Mouse (Mus musculus) bone marrow, adult 2 months (tissue): ENCODE measurements around the gene Dhx37. TPM values are rescaled to one million over a fixed set of nuclear protein-coding genes. Genes with fewer than 3 reads are reported as not detected.

ENCODE experiments used
- H3K27ac ChIP-seq: fragments of 200-500 bp; 2 replicates; pipeline ENCODE4 v1.5.1; 2012; ENCODE audit warnings: low read depth, mild to moderate bottlenecking, control low read depth, inconsistent platforms, low read length; ENCODE audit not compliant: control insufficient read depth, poor library complexity, insufficient read depth
- H3K4me1 ChIP-seq: fragments of 200-500 bp; 2 replicates; pipeline ENCODE4 v1.6.1; 2011; ENCODE audit warnings: low read length; ENCODE audit not compliant: control insufficient read depth, insufficient read depth
- H3K4me3 ChIP-seq: fragments of 200-500 bp; replicated peaks from 2 replicates; pipeline ENCODE3; 2011; ENCODE audit warnings: mild to moderate bottlenecking, low read depth, low read length, control low read depth; ENCODE audit not compliant: control insufficient read depth
- CTCF ChIP-seq: fragments of 200-500 bp; IDR thresholded peaks from 2 replicates; pipeline ENCODE4 v1.5.1; 2011; ENCODE audit warnings: low read length, control low read depth; ENCODE audit not compliant: control insufficient read depth, insufficient read depth
- POLR2A ChIP-seq: fragments of 200-500 bp; IDR thresholded peaks from 2 replicates; pipeline ENCODE4 v1.6.1; 2011; ENCODE audit warnings: low read depth, mild to moderate bottlenecking, control low read depth, low read length, borderline replicate concordance; ENCODE audit not compliant: control insufficient read depth
- WGBS: fragments of 180-500 bp; shearing (Covaris S2); methylation state at CpG from one replicate; pipeline ENCODE4 v1.1.7; 2018; 5-methylcytosine and 5-hydroxymethylcytosine counted together
- polyA plus RNA-seq: library from polyadenylated mRNA; stranded (reverse); fragments of >200 nt; gene quantifications from 2 replicates; pipeline ENCODE4 v1.2.4, GENCODE M21; 2011; ENCODE audit warnings: low replicate concordance; ENCODE audit not compliant: missing spikeins, insufficient read depth, insufficient read length

Gene Dhx37
- polyA plus RNA-seq, 1 experiment: 36.6 TPM

GRCm38 (mm10) chr5:125375871-125376270 lies 58.0 kb downstream of the Dhx37 start:
- no peak overlapping the region for H3K4me3 ChIP-seq
- TF ChIP-seq POLR2A (no peak), CTCF (no peak)
- WGBS: 50% methylated on average over 2 of the region's 2 CpGs
- H3K4me1 ChIP-seq: no peaks in the 10 kb centered on the region
- no peak overlapping the region; the same call in 1 of the 2 replicates for H3K27ac ChIP-seq

- peaks cover 3% of the 10 kb centered on the region; the same call in 1 of the 2 replicates for H3K4me1 ChIP-seq
- H3K4me3 ChIP-seq: no peak overlapping the region
- WGBS: 79% methylated on average over 4 of the region's 4 CpGs
- no peak for TF ChIP-seq CTCF
- TF ChIP-seq POLR2A: no peak
- no peak overlapping the region for H3K27ac ChIP-seq
These were observed 61.9 kb downstream of the Dhx37 start for GRCm38 (mm10) chr5:125372027-125372426.

GRCm38 (mm10) chr5:125370950-125371693 lies 62.8 kb downstream of the Dhx37 start:
- WGBS: 79% methylated on average over 7 of the region's 7 CpGs
- H3K4me1 ChIP-seq: peaks cover 3% of the 10 kb centered on the region; the same call in 1 of the 2 replicates
- peak; percentile 10; the same call in 1 of the 2 replicates for TF ChIP-seq CTCF
- TF ChIP-seq POLR2A: no peak

GRCm38 (mm10) chr5:125368568-125368967 lies 65.4 kb downstream of the Dhx37 start:
- WGBS: 2% methylated on average over 4 of the region's 4 CpGs
- H3K4me3 ChIP-seq: no peak overlapping the region
- no peak overlapping the region for H3K27ac ChIP-seq
- TF ChIP-seq CTCF (peak; percentile 63), POLR2A (no peak)
- peaks cover 3% of the 10 kb centered on the region; the same call in 1 of the 2 replicates for H3K4me1 ChIP-seq

More at GRCm38 (mm10) chr5:125370950-125371693, 62.8 kb downstream of the Dhx37 start:
- no peak overlapping the region for H3K27ac ChIP-seq
- H3K4me3 ChIP-seq: no peak overlapping the region

- 43% methylated on average over 5 of the region's 5 CpGs for WGBS
- no peak for TF ChIP-seq POLR2A
- no peak for TF ChIP-seq CTCF
- Histone ChIP-seq H3K27ac (no peak overlapping the region), H3K4me1 (peaks cover 3% of the 10 kb centered on the region; the same call in 1 of the 2 replicates), H3K4me3 (no peak overlapping the region)
These were observed 65.8 kb downstream of the Dhx37 start for GRCm38 (mm10) chr5:125368156-125368555.

- peaks cover 3% of the 10 kb centered on the region; the same call in 1 of the 2 replicates for H3K4me1 ChIP-seq
- H3K4me3 ChIP-seq: no peak overlapping the region
- no peak for TF ChIP-seq CTCF
- no peak for TF ChIP-seq POLR2A
- WGBS: 75% methylated on average over 4 of the region's 4 CpGs
- no peak overlapping the region for H3K27ac ChIP-seq
These were observed 69.0 kb downstream of the Dhx37 start for GRCm38 (mm10) chr5:125364851-125365429.

GRCm38 (mm10) chr5:125363894-125364293 lies 70.0 kb downstream of the Dhx37 start:
- Histone ChIP-seq H3K27ac (no peak overlapping the region), H3K4me3 (no peak overlapping the region), H3K4me1 (peaks cover 3% of the 10 kb centered on the region; the same call in 1 of the 2 replicates)
- TF ChIP-seq CTCF: no peak
- 41% methylated on average over 7 of the region's 7 CpGs for WGBS

Other genes starting within 250 kb of the Dhx37 start
- 24.6 and 26.9 TPM in 2 replicates for gene Scarb1, start 93.0 kb downstream of the Dhx37 start, polyA plus RNA-seq
- not detected in 2 replicates for gene Gm10382, start 44.8 kb downstream of the Dhx37 start, polyA plus RNA-seq
- gene Ubc, start 43.9 kb downstream of the Dhx37 start, polyA plus RNA-seq: 98.4 and 168 TPM in 2 replicates
- 4.1 and 9.4 TPM in 2 replicates for gene Bri3bp, start 7.4 kb upstream of the Dhx37 start, polyA plus RNA-seq
- gene Aacs, start 41.7 kb upstream of the Dhx37 start, polyA plus RNA-seq: 4.3 and 18.4 TPM in 2 replicates
- gene Tmem132b, start 97.7 kb upstream of the Dhx37 start, polyA plus RNA-seq: not detected in 2 replicates